Mouse (Mus musculus): ENCODE results near the gene Marveld1. TPM values are rescaled to one million over a fixed set of nuclear protein-coding genes. Genes with fewer than 3 reads are reported as not detected.

The Marveld1 gene
- 16.1 and 19.9 TPM in 2 replicates for polyA plus RNA-seq (2016; fragmentation: Nextera tagmentation; extraction: Ambion mirVana)

- H3K9me3 ChIP-seq (replicated peaks), result no peaks in the 10 kb centered on the region
- H3K4me3 ChIP-seq, result peak within 1 kb of the TSS; percentile 77
- peak; percentile 79 for ATAC-seq (ENCODE audit: insufficient number of reproducible peaks, low FRiP score)
- no peaks in the 10 kb centered on the region for H3K27me3 ChIP-seq (replicated peaks)
- peaks cover 10% of the 10 kb centered on the region for H3K36me3 ChIP-seq
- peak within 1 kb of the TSS; percentile 91 for H3K9ac ChIP-seq
- H3K27ac ChIP-seq (ENCODE audit: poor library complexity, severe bottlenecking), result peak within 1 kb of the TSS; percentile 90
- peaks cover 48% of the 10 kb centered on the region for H3K4me1 ChIP-seq (replicated peaks)
- under 1% methylated on average over 54 of the region's 57 CpGs for WGBS
- H3K4me2 ChIP-seq, result peak within 1 kb of the TSS; percentile 91
These were observed at the start of gene Marveld1 for GRCm38 (mm10) chr19:42147170-42147768. TSS of gene Marveld1 (plus strand) at chr19:42147400.

GRCm38 (mm10) chr19:42099406-42099805 lies 47.8 kb upstream of the Marveld1 start:
- ATAC-seq (ENCODE audit: insufficient number of reproducible peaks, low FRiP score), result no peak
- no peak overlapping the region for H3K4me2 ChIP-seq
- H3K36me3 ChIP-seq, result peaks cover 27% of the 10 kb centered on the region
- H3K9me3 ChIP-seq (replicated peaks), result no peaks in the 10 kb centered on the region
- H3K9ac ChIP-seq, result no peak overlapping the region
- WGBS, result 77% methylated on average over 3 of the region's 3 CpGs
- H3K27me3 ChIP-seq (replicated peaks), result no peaks in the 10 kb centered on the region
- H3K27ac ChIP-seq (ENCODE audit: poor library complexity, severe bottlenecking), result no peak overlapping the region
- H3K4me3 ChIP-seq, result no peak overlapping the region
- no peaks in the 10 kb centered on the region; the same call in 1 of the 2 replicates for H3K4me1 ChIP-seq (replicated peaks)

GRCm38 (mm10) chr19:42104681-42105080 lies 42.5 kb upstream of the Marveld1 start:
- no peak for ATAC-seq (ENCODE audit: insufficient number of reproducible peaks, low FRiP score)
- Histone ChIP-seq H3K9ac (no peak overlapping the region), H3K27ac (ENCODE audit: poor library complexity, severe bottlenecking) (no peak overlapping the region), H3K9me3 (replicated peaks) (no peaks in the 10 kb centered on the region), H3K4me1 (replicated peaks) (no peaks in the 10 kb centered on the region), H3K4me2 (no peak overlapping the region), H3K4me3 (no peak overlapping the region), H3K27me3 (replicated peaks) (no peaks in the 10 kb centered on the region), H3K36me3 (peaks cover 48% of the 10 kb centered on the region)
- WGBS, result 91% methylated on average over 9 of the region's 9 CpGs

GRCm38 (mm10) chr19:42115783-42116335 lies 31.3 kb upstream of the Marveld1 start:
- H3K9me3 ChIP-seq (replicated peaks), result no peaks in the 10 kb centered on the region

GRCm38 (mm10) chr19:42118142-42118541 lies 29.1 kb upstream of the Marveld1 start:
- Histone ChIP-seq H3K27me3 (replicated peaks) (no peaks in the 10 kb centered on the region), H3K36me3 (peaks cover 83% of the 10 kb centered on the region), H3K9ac (no peak overlapping the region), H3K9me3 (replicated peaks) (no peaks in the 10 kb centered on the region), H3K4me1 (replicated peaks) (no peaks in the 10 kb centered on the region), H3K27ac (ENCODE audit: poor library complexity, severe bottlenecking) (no peak overlapping the region), H3K4me2 (no peak overlapping the region), H3K4me3 (no peak overlapping the region)
- no peak for ATAC-seq (ENCODE audit: insufficient number of reproducible peaks, low FRiP score)
- 94% methylated on average over 9 of the region's 9 CpGs for WGBS

More at GRCm38 (mm10) chr19:42115783-42116335, 31.3 kb upstream of the Marveld1 start:
- no peak overlapping the region for H3K4me2 ChIP-seq
- no peaks in the 10 kb centered on the region for H3K27me3 ChIP-seq (replicated peaks)
- no peak overlapping the region for H3K27ac ChIP-seq (ENCODE audit: poor library complexity, severe bottlenecking)
- no peak for ATAC-seq (ENCODE audit: insufficient number of reproducible peaks, low FRiP score)
- H3K9ac ChIP-seq, result no peak overlapping the region
- WGBS, result 88% methylated on average over 4 of the region's 4 CpGs
- H3K36me3 ChIP-seq, result peaks cover 64% of the 10 kb centered on the region
- no peak overlapping the region for H3K4me3 ChIP-seq
- H3K4me1 ChIP-seq (replicated peaks), result no peaks in the 10 kb centered on the region

- peaks cover 83% of the 10 kb centered on the region for H3K36me3 ChIP-seq
- no peaks in the 10 kb centered on the region for H3K4me1 ChIP-seq (replicated peaks)
- H3K9ac ChIP-seq, result no peak overlapping the region
- WGBS, result 83% methylated on average over 5 of the region's 5 CpGs
- H3K27me3 ChIP-seq (replicated peaks), result no peaks in the 10 kb centered on the region
- H3K9me3 ChIP-seq (replicated peaks), result no peaks in the 10 kb centered on the region
- H3K4me2 ChIP-seq, result no peak overlapping the region
- no peak overlapping the region for H3K27ac ChIP-seq (ENCODE audit: poor library complexity, severe bottlenecking)
- H3K4me3 ChIP-seq, result no peak overlapping the region
- ATAC-seq (ENCODE audit: insufficient number of reproducible peaks, low FRiP score), result no peak
These were observed 28.6 kb upstream of the Marveld1 start for GRCm38 (mm10) chr19:42118596-42118995.

GRCm38 (mm10) chr19:42120451-42120850 lies 26.7 kb upstream of the Marveld1 start:
- H3K4me3 ChIP-seq, result no peak overlapping the region
- ATAC-seq (ENCODE audit: insufficient number of reproducible peaks, low FRiP score), result no peak
- peaks cover 9% of the 10 kb centered on the region; the same call in 1 of the 2 replicates for H3K4me1 ChIP-seq (replicated peaks)
- H3K4me2 ChIP-seq, result no peak overlapping the region
- H3K9me3 ChIP-seq (replicated peaks), result no peaks in the 10 kb centered on the region
- no peak overlapping the region for H3K27ac ChIP-seq (ENCODE audit: poor library complexity, severe bottlenecking)
- peaks cover 89% of the 10 kb centered on the region for H3K36me3 ChIP-seq
- no peak overlapping the region for H3K9ac ChIP-seq
- no peaks in the 10 kb centered on the region for H3K27me3 ChIP-seq (replicated peaks)
- 91% methylated on average over 8 of the region's 8 CpGs for WGBS

- Histone ChIP-seq H3K4me2 (no peak overlapping the region), H3K4me3 (no peak overlapping the region), H3K36me3 (peaks cover 53% of the 10 kb centered on the region), H3K27ac (ENCODE audit: poor library complexity, severe bottlenecking) (no peak overlapping the region), H3K27me3 (replicated peaks) (no peaks in the 10 kb centered on the region), H3K4me1 (replicated peaks) (peaks cover 35% of the 10 kb centered on the region), H3K9ac (no peak overlapping the region), H3K9me3 (replicated peaks) (no peaks in the 10 kb centered on the region)
- WGBS, result 83% methylated on average over 13 of the region's 13 CpGs
- no peak for ATAC-seq (ENCODE audit: insufficient number of reproducible peaks, low FRiP score)
These were observed 22.5 kb upstream of the Marveld1 start for GRCm38 (mm10) chr19:42124684-42125083.

- 65% methylated on average over 11 of the region's 11 CpGs for WGBS
- H3K27me3 ChIP-seq (replicated peaks), result no peaks in the 10 kb centered on the region
- no peak overlapping the region for H3K27ac ChIP-seq (ENCODE audit: poor library complexity, severe bottlenecking)
- H3K36me3 ChIP-seq, result peaks cover 43% of the 10 kb centered on the region
- 0 out of 2 replicates have a peak overlapping the region, but pooled peaks have one; percentile 2 for H3K4me2 ChIP-seq
- H3K4me3 ChIP-seq, result no peak overlapping the region
- H3K9ac ChIP-seq, result no peak overlapping the region
- no peak for ATAC-seq (ENCODE audit: insufficient number of reproducible peaks, low FRiP score)
- H3K9me3 ChIP-seq (replicated peaks), result no peaks in the 10 kb centered on the region
- H3K4me1 ChIP-seq (replicated peaks), result peaks cover 41% of the 10 kb centered on the region
These were observed 21.5 kb upstream of the Marveld1 start for GRCm38 (mm10) chr19:42125501-42126218.

GRCm38 (mm10) chr19:42126219-42126605 lies 21.0 kb upstream of the Marveld1 start:
- no peaks in the 10 kb centered on the region for H3K9me3 ChIP-seq (replicated peaks)
- H3K4me3 ChIP-seq, result no peak overlapping the region; the same call in 1 of the 2 replicates
- no peak overlapping the region for H3K27ac ChIP-seq (ENCODE audit: poor library complexity, severe bottlenecking)
- WGBS, result 83% methylated on average over 6 of the region's 6 CpGs
- H3K9ac ChIP-seq, result no peak overlapping the region
- peaks cover 38% of the 10 kb centered on the region for H3K36me3 ChIP-seq
- ATAC-seq (ENCODE audit: insufficient number of reproducible peaks, low FRiP score), result no peak
- peaks cover 41% of the 10 kb centered on the region for H3K4me1 ChIP-seq (replicated peaks)
- H3K4me2 ChIP-seq, result 0 out of 2 replicates have a peak overlapping the region, but pooled peaks have one; percentile 2
- no peaks in the 10 kb centered on the region for H3K27me3 ChIP-seq (replicated peaks)

GRCm38 (mm10) chr19:42127024-42127423 lies 20.2 kb upstream of the Marveld1 start:
- Histone ChIP-seq H3K9ac (no peak overlapping the region), H3K9me3 (replicated peaks) (no peaks in the 10 kb centered on the region), H3K4me2 (no peak overlapping the region), H3K36me3 (peaks cover 30% of the 10 kb centered on the region), H3K4me1 (replicated peaks) (peaks cover 41% of the 10 kb centered on the region), H3K27me3 (replicated peaks) (no peaks in the 10 kb centered on the region), H3K27ac (ENCODE audit: poor library complexity, severe bottlenecking) (no peak overlapping the region), H3K4me3 (no peak overlapping the region)
- WGBS, result 78% methylated on average over 5 of the region's 5 CpGs
- no peak for ATAC-seq (ENCODE audit: insufficient number of reproducible peaks, low FRiP score)

Measured in heart, embryonic 12.5 days (tissue).